Mouse (Mus musculus): Measurements from ENCODE around the gene Igflr1. TPM values are rescaled to one million over a fixed set of nuclear protein-coding genes. Genes with fewer than 3 reads are reported as not detected.

The Igflr1 gene
- total and polyA plus RNA-seq, 2 experiments from 2014 or later, result 2.3 TPM; not detected in 1

GRCm38 (mm10) chr7:30560296-30560695, 4.9 kb upstream of the Igflr1 start:
- WGBS, result 73% methylated on average over 2 of the region's 2 CpGs
- no peak for ATAC-seq
- no peak overlapping the region for H3K4me3 ChIP-seq (ENCODE audit: low read depth, low read length)
- H3K27me3 ChIP-seq (ENCODE audit: insufficient read depth, low read length), result no peaks in the 10 kb centered on the region
- no peak overlapping the region; the same call in 1 of the 2 replicates for H3K4me2 ChIP-seq (ENCODE audit: low read depth)
- no peaks in the 10 kb centered on the region for H3K9me3 ChIP-seq (ENCODE audit: low read length)
- no peak overlapping the region for H3K9ac ChIP-seq
- H3K27ac ChIP-seq (ENCODE audit: low read depth, low read length), result no peak overlapping the region
- peaks cover 22% of the 10 kb centered on the region for H3K36me3 ChIP-seq (ENCODE audit: insufficient read depth)
- no peak for DNase-seq
- H3K4me1 ChIP-seq (ENCODE audit: insufficient read depth), result peaks cover 11% of the 10 kb centered on the region
- TF ChIP-seq CTCF (IDR thresholded peaks at IDR 0.05; ENCODE audit: low read depth), result no peak

GRCm38 (mm10) chr7:30562526-30563116, 2.6 kb upstream of the Igflr1 start:
- Histone ChIP-seq H3K4me2 (ENCODE audit: low read depth) (peak overlapping the region; percentile 83), H3K4me3 (ENCODE audit: low read depth, low read length) (peak overlapping the region; percentile 83), H3K27me3 (ENCODE audit: insufficient read depth, low read length) (no peaks in the 10 kb centered on the region), H3K9ac (peak overlapping the region; percentile 43), H3K4me1 (ENCODE audit: insufficient read depth) (peaks cover 11% of the 10 kb centered on the region), H3K27ac (ENCODE audit: low read depth, low read length) (peak overlapping the region; percentile 91; the same call in 1 of the 2 replicates), H3K9me3 (ENCODE audit: low read length) (no peaks in the 10 kb centered on the region), H3K36me3 (ENCODE audit: insufficient read depth) (peaks cover 19% of the 10 kb centered on the region)
- ATAC-seq (no peak), DNase-seq (no peak)
- 2% methylated on average over 27 of the region's 27 CpGs for WGBS
- TF ChIP-seq CTCF (IDR thresholded peaks at IDR 0.05; ENCODE audit: low read depth), result no peak

GRCm38 (mm10) chr7:30563117-30563905, 1.9 kb upstream of the Igflr1 start, which contains the start of the genes U2af1l4, Gm49396 and Psenen:
TSS of gene U2af1l4 (plus strand) at chr7:30563301.
TSS of gene Gm49396 (plus strand) at chr7:30563344.
TSS of gene Psenen (minus strand) at chr7:30563627.
- ATAC-seq (peak; percentile 93), DNase-seq (peak; percentile 99)
- Histone ChIP-seq H3K4me1 (ENCODE audit: insufficient read depth) (peaks cover 10% of the 10 kb centered on the region), H3K27me3 (ENCODE audit: insufficient read depth, low read length) (no peaks in the 10 kb centered on the region), H3K9ac (peak within 1 kb of the TSS; percentile 83), H3K4me3 (ENCODE audit: low read depth, low read length) (peak within 1 kb of the TSS; percentile 83), H3K9me3 (ENCODE audit: low read length) (no peaks in the 10 kb centered on the region), H3K4me2 (ENCODE audit: low read depth) (peak within 1 kb of the TSS; percentile 83), H3K36me3 (ENCODE audit: insufficient read depth) (peaks cover 24% of the 10 kb centered on the region), H3K27ac (ENCODE audit: low read depth, low read length) (peak within 1 kb of the TSS; percentile 91)
- no peak for TF ChIP-seq CTCF (IDR thresholded peaks at IDR 0.05; ENCODE audit: low read depth)
- 2% methylated on average over 45 of the region's 45 CpGs for WGBS

- DNase-seq (no peak), ATAC-seq (no peak)
- Histone ChIP-seq H3K9ac (peak overlapping the region; percentile 83), H3K9me3 (ENCODE audit: low read length) (no peaks in the 10 kb centered on the region), H3K4me2 (ENCODE audit: low read depth) (peak overlapping the region; percentile 83), H3K4me1 (ENCODE audit: insufficient read depth) (peaks cover 4% of the 10 kb centered on the region), H3K27me3 (ENCODE audit: insufficient read depth, low read length) (no peaks in the 10 kb centered on the region), H3K36me3 (ENCODE audit: insufficient read depth) (peaks cover 30% of the 10 kb centered on the region), H3K4me3 (ENCODE audit: low read depth, low read length) (peak overlapping the region; percentile 83), H3K27ac (ENCODE audit: low read depth, low read length) (peak overlapping the region; percentile 91)
- no peak for TF ChIP-seq CTCF (IDR thresholded peaks at IDR 0.05; ENCODE audit: low read depth)
- 27% methylated on average over 6 of the region's 6 CpGs for WGBS
Measured at GRCm38 (mm10) chr7:30563906-30564280, 1.3 kb upstream of the Igflr1 start.

GRCm38 (mm10) chr7:30566033-30566432, 806 bp downstream of the Igflr1 start:
- no peak overlapping the region for H3K4me2 ChIP-seq (ENCODE audit: low read depth)
- no peaks in the 10 kb centered on the region for H3K9me3 ChIP-seq (ENCODE audit: low read length)
- no peak overlapping the region for H3K27ac ChIP-seq (ENCODE audit: low read depth, low read length)
- no peak for ATAC-seq
- TF ChIP-seq CTCF (IDR thresholded peaks at IDR 0.05; ENCODE audit: low read depth), result no peak
- WGBS, result 91% methylated on average over 9 of the region's 9 CpGs
- no peak overlapping the region for H3K4me3 ChIP-seq (ENCODE audit: low read depth, low read length)
- DNase-seq, result no peak
- H3K36me3 ChIP-seq (ENCODE audit: insufficient read depth), result peaks cover 51% of the 10 kb centered on the region
- H3K4me1 ChIP-seq (ENCODE audit: insufficient read depth), result no peaks in the 10 kb centered on the region; the same call in 1 of the 2 replicates
- H3K27me3 ChIP-seq (ENCODE audit: insufficient read depth, low read length), result no peaks in the 10 kb centered on the region
- no peak overlapping the region for H3K9ac ChIP-seq

- no peak overlapping the region for H3K27ac ChIP-seq (ENCODE audit: low read depth, low read length)
- DNase-seq (no peak), ATAC-seq (no peak)
- H3K27me3 ChIP-seq (ENCODE audit: insufficient read depth, low read length), result no peaks in the 10 kb centered on the region
- H3K9me3 ChIP-seq (ENCODE audit: low read length), result no peaks in the 10 kb centered on the region
- H3K4me1 ChIP-seq (ENCODE audit: insufficient read depth), result no peaks in the 10 kb centered on the region
- H3K4me3 ChIP-seq (ENCODE audit: low read depth, low read length), result no peak overlapping the region
- no peak overlapping the region for H3K4me2 ChIP-seq (ENCODE audit: low read depth)
- peaks cover 65% of the 10 kb centered on the region for H3K36me3 ChIP-seq (ENCODE audit: insufficient read depth)
- H3K9ac ChIP-seq, result no peak overlapping the region
- no peak for TF ChIP-seq CTCF (IDR thresholded peaks at IDR 0.05; ENCODE audit: low read depth)
- 89% methylated on average over 11 of the region's 11 CpGs for WGBS
Measured at GRCm38 (mm10) chr7:30567555-30567954, 2.3 kb downstream of the Igflr1 start.

- Histone ChIP-seq H3K36me3 (ENCODE audit: insufficient read depth) (peaks cover 96% of the 10 kb centered on the region), H3K27me3 (ENCODE audit: insufficient read depth, low read length) (no peaks in the 10 kb centered on the region), H3K4me1 (ENCODE audit: insufficient read depth) (no peaks in the 10 kb centered on the region), H3K4me2 (ENCODE audit: low read depth) (no peak overlapping the region), H3K9me3 (ENCODE audit: low read length) (no peaks in the 10 kb centered on the region), H3K9ac (no peak overlapping the region), H3K27ac (ENCODE audit: low read depth, low read length) (no peak overlapping the region), H3K4me3 (ENCODE audit: low read depth, low read length) (no peak overlapping the region)
- TF ChIP-seq CTCF (IDR thresholded peaks at IDR 0.05; ENCODE audit: low read depth), result no peak
- ATAC-seq (no peak), DNase-seq (no peak)
- WGBS, result 82% methylated on average over 5 of the region's 5 CpGs
Measured at GRCm38 (mm10) chr7:30572389-30572788, 7.2 kb downstream of the Igflr1 start.
